Mouse (Mus musculus): ENCODE measurements around the gene Ccdc144b. TPM values are rescaled to one million over a fixed set of nuclear protein-coding genes. Genes with fewer than 3 reads are reported as not detected.

Gene Ccdc144b
- total RNA-seq (2023), result not detected in 4 replicates

GRCm38 (mm10) chr3:36053447-36053846, at the start of gene Ccdc144b:
Gene Ccdc144b (minus strand): TSS chr3:36053547.

GRCm38 (mm10) chr3:36065843-36066651, 12.7 kb upstream of the Ccdc144b start, which contains the start of gene Acad9:
Gene Acad9 (plus strand): TSS chr3:36065979.

GRCm38 (mm10) chr3:36000275-36001239, 52.8 kb downstream of the Ccdc144b start, which contains the start of gene Mccc1:
Gene Mccc1 (minus strand): TSS chr3:36000678.

Other genes starting within 250 kb of the Ccdc144b start
- 76.9 to 81.0 TPM (median 78.8 TPM) in 4 replicates for gene Dcun1d1, start 116.1 kb downstream of the Ccdc144b start, total RNA-seq (2023)
- 30.9 to 41.8 TPM (median 34.9 TPM) in 4 replicates for gene Mccc1, start 52.9 kb downstream of the Ccdc144b start, total RNA-seq (2023)
- gene Acad9, start 12.4 kb upstream of the Ccdc144b start, total RNA-seq (2023), result 43.2 to 61.1 TPM (median 47.1 TPM) in 4 replicates
- 3.1 to 10.7 TPM (median 3.7 TPM) in 4 replicates for gene D3Ertd254e, start 97.5 kb upstream of the Ccdc144b start, total RNA-seq (2023)
- gene Qrfpr, start 168.8 kb upstream of the Ccdc144b start, total RNA-seq (2023), result not detected in 4 replicates

Data from B cell, adult 62 days (primary cell).